Mouse (Mus musculus) midbrain, postnatal 0 days (tissue): ENCODE data around the gene Trp53tg5. TPM values are rescaled to one million over a fixed set of nuclear protein-coding genes. Genes with fewer than 3 reads are reported as not detected.
A peak's percentile ranks its signal among the peaks of the same experiment; 100 is the strongest.

ENCODE experiments used
- ATAC-seq: fragments of 200-750 bp; cut with Nextera tagmentation; 2 replicates; pipeline ENCODE4 v1.8.0; 2017; ENCODE audit warnings: moderate number of reproducible peaks, mild to moderate bottlenecking, moderate TSS enrichment, moderate library complexity; ENCODE audit not compliant: low FRiP score
- DNase-seq: peaks from one replicate; pipeline ENCODE4 v3.0.0-alpha.2; 2015; ENCODE audit warnings: low spot score
- H3K27ac ChIP-seq: fragments of 300-500 bp; sonication (generic); 2 replicates; pipeline ENCODE4 v1.5.1; 2014; ENCODE audit warnings: low read depth, mild to moderate bottlenecking, low read length, mixed read lengths
- H3K27me3 ChIP-seq: fragments of 300-500 bp; sonication (generic); 2 replicates; pipeline ENCODE4 v1.6.1; 2014; ENCODE audit warnings: low read length, control low read depth, mixed read lengths; ENCODE audit not compliant: insufficient read depth
- H3K36me3 ChIP-seq: fragments of 300-500 bp; sonication (generic); 2 replicates; pipeline ENCODE4 v1.6.1; 2014; ENCODE audit warnings: low read length, control low read depth, mixed read lengths; ENCODE audit not compliant: insufficient read depth
- H3K4me1 ChIP-seq: fragments of 300-500 bp; sonication (generic); 2 replicates; pipeline ENCODE4 v1.6.1; 2014; ENCODE audit warnings: mild to moderate bottlenecking, control low read depth, antibody characterized with exemption, low read length, mixed read lengths; ENCODE audit not compliant: insufficient read depth
- H3K4me2 ChIP-seq: fragments of 300-500 bp; sonication (generic); 2 replicates; pipeline ENCODE4 v1.6.1; 2014; ENCODE audit warnings: low read depth, mild to moderate bottlenecking, low read length, mixed read lengths; ENCODE audit not compliant: poor library complexity, severe bottlenecking
- H3K4me3 ChIP-seq: fragments of 300-500 bp; sonication (generic); 2 replicates; pipeline ENCODE4 v1.5.1; 2014; ENCODE audit warnings: low read depth, mild to moderate bottlenecking, low read length, moderate library complexity
- H3K9ac ChIP-seq: fragments of 300-500 bp; sonication (generic); replicated peaks from 2 replicates; pipeline ENCODE4 v1.6.1; 2014; ENCODE audit warnings: mild to moderate bottlenecking, low read length, moderate library complexity, mixed read lengths; ENCODE audit not compliant: poor library complexity, severe bottlenecking
- H3K9me3 ChIP-seq: fragments of 300-500 bp; sonication (generic); 2 replicates; pipeline ENCODE4 v1.6.1; 2016; ENCODE audit warnings: low read length, control low read depth
- CTCF ChIP-seq: IDR thresholded peaks from 2 replicates; pipeline ENCODE4 v1.5.1; 2016; ENCODE audit warnings: antibody characterized with exemption, mild to moderate bottlenecking
- WGBS: fragments of 180-500 bp; shearing (Covaris S2); extraction: QIAGEN DNeasy Blood & Tissue Kit; methylation state at CpG from one replicate; pipeline ENCODE4 v1.1.7; 2014; 5-methylcytosine and 5-hydroxymethylcytosine counted together
- polyA plus RNA-seq: library from polyadenylated mRNA; unstranded; fragments of >200 nt; fragmentation: Nextera tagmentation; extraction: Ambion mirVana; gene quantifications from 2 replicates; pipeline ENCODE4 v1.2.1, GENCODE M21; 2015
- total RNA-seq: library from RNA; depleted of rRNA; stranded (reverse); fragments of >200 nt; gene quantifications from 2 replicates; pipeline ENCODE4 v1.2.3, GENCODE M21; 2014

Trp53tg5 gene
- total and polyA plus RNA-seq, 2 experiments from 2014 or later = not detected

DNA sequence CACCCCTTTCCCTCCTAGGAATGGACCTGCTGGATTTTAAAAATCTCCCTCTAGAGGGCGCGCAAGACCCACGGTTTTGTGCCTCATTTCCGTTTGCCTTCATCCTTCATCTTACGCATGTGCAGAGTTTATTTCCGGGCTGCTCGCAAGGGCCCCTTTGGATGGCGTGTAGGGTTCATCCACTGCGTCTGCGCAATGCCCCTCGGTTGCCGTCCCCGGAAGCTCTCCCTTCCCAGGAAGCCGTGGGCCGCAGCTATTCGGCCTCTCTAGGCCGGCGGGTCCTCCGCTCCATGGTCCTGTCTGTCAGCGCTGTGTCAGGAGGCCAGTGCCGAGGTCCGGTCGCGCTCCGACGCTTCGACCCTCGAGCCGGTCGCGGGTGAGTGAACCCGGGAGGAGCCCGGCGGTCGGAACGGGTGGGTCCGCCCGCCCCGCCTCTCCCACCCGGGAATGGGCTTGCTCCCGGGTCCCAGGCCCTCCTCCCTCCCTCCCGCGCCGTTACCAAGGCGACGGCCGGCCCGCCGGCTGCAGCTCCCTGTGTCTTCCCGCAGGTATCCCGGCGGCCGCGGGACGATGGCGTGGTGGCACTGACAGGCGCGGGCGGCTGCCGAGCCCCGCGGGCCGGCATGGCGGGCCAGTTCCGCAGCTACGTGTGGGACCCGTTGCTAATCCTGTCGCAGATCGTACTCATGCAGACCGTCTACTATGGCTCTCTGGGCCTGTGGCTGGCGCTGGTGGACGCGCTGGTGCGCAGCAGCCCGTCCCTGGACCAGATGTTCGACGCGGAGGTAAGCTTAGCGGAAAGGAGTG lies 12.6 kb downstream of the Trp53tg5 start, which contains the start of gene Gm20458:
TSS of gene Gm20458 (plus strand) at position 223 of the 807 bp plus-strand sequence.
- peak within 1 kb of the TSS; percentile 69 for H3K4me3 ChIP-seq
- peak; percentile 89 for TF ChIP-seq CTCF
- WGBS = under 1% methylated on average over 69 of the region's 79 CpGs
- H3K27ac ChIP-seq = peak within 1 kb of the TSS; percentile 92
- H3K9me3 ChIP-seq = no peaks in the 10 kb centered on the region
- DNase-seq (peak; percentile 99), ATAC-seq (peak; percentile 99)
- peak within 1 kb of the TSS; percentile 86 for H3K9ac ChIP-seq
- H3K4me2 ChIP-seq = peak within 1 kb of the TSS; percentile 71
- H3K4me1 ChIP-seq = 0 out of 2 replicates have a peak, but pooled peaks cover 3% of the 10 kb centered on the region
- H3K36me3 ChIP-seq = peaks cover 29% of the 10 kb centered on the region
- H3K27me3 ChIP-seq = no peaks in the 10 kb centered on the region

DNA sequence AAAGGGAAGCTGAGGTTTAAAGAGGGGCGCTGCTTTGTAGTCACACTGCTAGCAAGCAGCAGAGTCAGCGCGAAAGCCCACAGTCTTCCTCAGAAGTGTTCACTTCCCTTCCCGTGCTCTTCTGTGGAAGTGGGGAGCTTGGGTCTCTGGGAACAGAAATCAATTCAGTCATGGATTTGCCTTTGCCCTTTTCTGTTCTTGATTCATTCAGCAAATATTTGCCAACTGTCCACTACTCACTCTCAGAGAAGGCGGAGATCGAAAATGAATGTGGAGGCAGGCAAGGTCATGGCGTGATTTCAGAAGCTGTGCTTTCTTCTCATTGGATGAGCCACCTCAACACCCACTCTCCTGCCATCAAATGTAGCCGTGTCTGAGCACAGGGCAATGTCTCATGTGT lies 15.0 kb downstream of the Trp53tg5 start:
- 89% methylated on average over 8 of the region's 8 CpGs for WGBS

GRCm38 (mm10) chr2:164457942-164458341 lies 15.6 kb downstream of the Trp53tg5 start:
- ATAC-seq (no peak), DNase-seq (no peak)
- no peak overlapping the region for H3K4me2 ChIP-seq
- H3K9me3 ChIP-seq = no peaks in the 10 kb centered on the region
- no peak for TF ChIP-seq CTCF
- no peak overlapping the region for H3K9ac ChIP-seq
- no peak overlapping the region for H3K4me3 ChIP-seq
- 69% methylated on average over 7 of the region's 7 CpGs for WGBS
- no peaks in the 10 kb centered on the region for H3K27me3 ChIP-seq
- no peak overlapping the region for H3K27ac ChIP-seq
- no peaks in the 10 kb centered on the region for H3K36me3 ChIP-seq
- 0 out of 2 replicates have a peak, but pooled peaks cover 3% of the 10 kb centered on the region for H3K4me1 ChIP-seq

More for the DNA sequence above, 15.0 kb downstream of the Trp53tg5 start:
- Histone ChIP-seq H3K4me1 (0 out of 2 replicates have a peak, but pooled peaks cover 3% of the 10 kb centered on the region), H3K27me3 (no peaks in the 10 kb centered on the region), H3K36me3 (peaks cover 6% of the 10 kb centered on the region; the same call in 1 of the 2 replicates), H3K4me3 (no peak overlapping the region), H3K9ac (no peak overlapping the region), H3K27ac (no peak overlapping the region), H3K9me3 (no peaks in the 10 kb centered on the region), H3K4me2 (no peak overlapping the region)
- DNase-seq (no peak), ATAC-seq (no peak)
- no peak for TF ChIP-seq CTCF

GRCm38 (mm10) chr2:164456864-164457300 lies 16.6 kb downstream of the Trp53tg5 start, which contains the start of gene Sys1:
Gene Sys1, plus strand, starts transcription at chr2:164456964.
- 4% methylated on average over 7 of the region's 7 CpGs for WGBS
- no peaks in the 10 kb centered on the region for H3K36me3 ChIP-seq
- ATAC-seq = no peak
- H3K27me3 ChIP-seq = no peaks in the 10 kb centered on the region
- H3K4me3 ChIP-seq = no peak within 1 kb of the TSS; the same call in 1 of the 2 replicates
- DNase-seq = no peak
- 0 out of 2 replicates have a peak, but pooled peaks cover 1% of the 10 kb centered on the region for H3K4me1 ChIP-seq
- no peak within 1 kb of the TSS; the same call in 1 of the 2 replicates for H3K9ac ChIP-seq
- H3K9me3 ChIP-seq = no peaks in the 10 kb centered on the region
- no peak within 1 kb of the TSS for H3K27ac ChIP-seq
- H3K4me2 ChIP-seq = peak within 1 kb of the TSS; percentile 35
- TF ChIP-seq CTCF = peak; percentile 47

- no peak overlapping the region; the same call in 1 of the 2 replicates for H3K9ac ChIP-seq
These were observed 17.1 kb downstream of the Trp53tg5 start for GRCm38 (mm10) chr2:164456413-164456812.

More at GRCm38 (mm10) chr2:164456413-164456812, 17.1 kb downstream of the Trp53tg5 start:
- 73% methylated on average over 1 of the region's 1 CpGs for WGBS
- H3K4me2 ChIP-seq = peak overlapping the region; percentile 35; the same call in 1 of the 2 replicates
- DNase-seq = no peak
- H3K4me3 ChIP-seq = no peak overlapping the region
- H3K4me1 ChIP-seq = no peaks in the 10 kb centered on the region
- no peaks in the 10 kb centered on the region for H3K27me3 ChIP-seq
- no peak for ATAC-seq
- no peak overlapping the region for H3K27ac ChIP-seq
- no peak for TF ChIP-seq CTCF
- H3K36me3 ChIP-seq = no peaks in the 10 kb centered on the region
- no peaks in the 10 kb centered on the region for H3K9me3 ChIP-seq
